Mouse (Mus musculus) heart, embryonic 10.5 days (tissue): Measurements from ENCODE around the gene Gyg. TPM values are rescaled to one million over a fixed set of nuclear protein-coding genes. Genes with fewer than 3 reads are reported as not detected.

Experiments
- polyA plus RNA-seq: library from polyadenylated mRNA; unstranded; fragments of >200 nt; fragmentation: Nextera tagmentation; extraction: Ambion mirVana; gene quantifications from 2 replicates; pipeline ENCODE4 v1.2.1, GENCODE M21; 2016

Gene Gyg
- polyA plus RNA-seq, 1 experiment from 2014 or later = 444 TPM

Other genes starting within 250 kb of the Gyg start
- 0.29 and 0.39 TPM in 2 replicates for gene Cp, start 198.3 kb downstream of the Gyg start, polyA plus RNA-seq
- 9.2 and 11.4 TPM in 2 replicates for gene Hps3, start 120.0 kb downstream of the Gyg start, polyA plus RNA-seq
- 15.7 and 19.7 TPM in 2 replicates for gene Hltf, start 97.5 kb downstream of the Gyg start, polyA plus RNA-seq
- 0.28 and 0.36 TPM in 2 replicates for gene Cpa3, start 86.9 kb upstream of the Gyg start, polyA plus RNA-seq
- not detected in 2 replicates for gene Cpb1, start 120.4 kb upstream of the Gyg start, polyA plus RNA-seq
- 0.11 and 0.19 TPM in 2 replicates for gene Agtr1b, start 211.9 kb upstream of the Gyg start, polyA plus RNA-seq